Mouse (Mus musculus) C2C12 (cell line): Measurements from ENCODE around the gene Wdfy4.

Source experiments
- CTCF ChIP-seq: IDR thresholded peaks from one replicate; pipeline ENCODE4 v1.5.1; 2011; ENCODE audit not compliant: control insufficient read depth, insufficient read depth, insufficient read length
- MAX ChIP-seq: IDR thresholded peaks from one replicate; pipeline ENCODE4 v1.6.1; 2011; ENCODE audit warnings: mild to moderate bottlenecking, control low read depth

DNA sequence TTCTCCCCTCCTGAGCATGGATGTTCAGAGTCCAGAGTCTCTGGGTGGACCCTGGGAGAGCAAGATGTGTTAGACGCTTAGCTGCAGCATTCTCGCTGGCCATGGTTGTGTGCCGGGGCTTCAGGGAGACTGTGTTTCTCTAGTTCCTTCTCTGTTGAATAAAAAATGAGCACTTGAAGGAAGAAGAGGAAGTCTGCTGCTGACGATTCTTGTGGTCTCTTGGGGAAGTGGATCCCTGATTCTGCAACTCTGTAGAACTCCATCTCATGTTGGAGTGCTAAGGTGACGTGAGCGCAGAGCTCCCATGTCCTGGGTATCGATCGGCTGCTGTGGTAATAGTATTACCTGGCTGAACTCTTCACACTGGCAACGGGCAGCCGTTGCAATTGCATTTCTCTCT is 253.6 kb downstream of the Wdfy4 start:
- no peak for TF ChIP-seq CTCF
- TF ChIP-seq MAX: no peak
